Mouse (Mus musculus): ENCODE data around the gene Ago3. TPM values are rescaled to one million over a fixed set of nuclear protein-coding genes. Genes with fewer than 3 reads are reported as not detected.

The Ago3 gene
- polyA plus RNA-seq, 1 experiment from 2014 or later = 13.3 TPM

DNA sequence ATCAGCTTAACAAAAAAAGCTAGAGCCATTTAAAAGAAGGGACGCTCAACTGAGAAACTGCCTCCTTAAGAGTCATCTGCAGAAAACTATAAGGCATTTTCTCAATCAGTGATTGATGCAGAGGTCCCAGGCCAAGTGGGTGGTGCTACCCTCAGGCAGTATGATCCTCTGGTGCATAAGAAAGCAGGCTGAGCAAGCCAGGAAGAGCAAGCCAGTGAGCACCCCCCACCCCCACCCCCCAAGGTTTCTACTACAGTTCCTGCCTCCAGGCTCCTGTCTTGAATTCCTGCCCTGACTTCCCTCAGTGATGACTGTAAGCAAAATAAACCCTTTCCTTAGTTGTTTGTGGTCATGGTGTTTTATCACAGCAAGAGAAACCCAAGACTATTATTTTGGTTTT is 20.9 kb upstream of the Ago3 start:
- H3K4me3 ChIP-seq = no peak overlapping the region
- peaks cover 100% of the 10 kb centered on the region for H3K36me3 ChIP-seq
- H3K27ac ChIP-seq (replicated peaks) = no peak overlapping the region
- H3K4me1 ChIP-seq = no peaks in the 10 kb centered on the region
- WGBS = 87% methylated on average over 1 of the region's 1 CpGs
- no peak for DNase-seq (ENCODE audit: low spot score)
- no peaks in the 10 kb centered on the region for H3K27me3 ChIP-seq (ENCODE audit: low read depth, poor library complexity, severe bottlenecking)
- no peaks in the 10 kb centered on the region for H3K9me3 ChIP-seq (replicated peaks)

DNA sequence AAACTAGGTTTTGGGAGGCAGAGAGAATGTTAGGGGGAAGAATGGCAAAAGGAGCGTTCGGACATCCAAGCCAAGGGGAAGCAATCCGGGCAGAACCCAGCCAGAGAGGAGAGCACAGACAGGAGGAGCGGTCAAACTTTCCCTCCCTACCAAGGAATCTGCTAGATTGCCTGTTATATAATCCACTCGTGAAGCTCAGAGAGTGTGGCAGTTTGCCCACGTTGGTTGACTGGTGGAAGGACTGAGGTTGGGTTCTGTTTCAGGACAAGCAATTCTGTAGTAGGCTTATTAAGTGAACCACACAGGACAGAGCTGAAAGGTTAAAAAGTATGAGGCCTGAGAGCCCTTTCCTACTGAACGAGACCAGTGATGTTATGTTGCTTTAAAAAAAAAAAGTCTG is 17.8 kb upstream of the Ago3 start:
- Histone ChIP-seq H3K4me3 (no peak overlapping the region), H3K4me1 (no peaks in the 10 kb centered on the region), H3K27me3 (ENCODE audit: low read depth, poor library complexity, severe bottlenecking) (no peaks in the 10 kb centered on the region), H3K9me3 (replicated peaks) (no peaks in the 10 kb centered on the region), H3K36me3 (peaks cover 100% of the 10 kb centered on the region), H3K27ac (replicated peaks) (no peak overlapping the region)
- WGBS = 93% methylated on average over 7 of the region's 7 CpGs
- no peak for DNase-seq (ENCODE audit: low spot score)

DNA sequence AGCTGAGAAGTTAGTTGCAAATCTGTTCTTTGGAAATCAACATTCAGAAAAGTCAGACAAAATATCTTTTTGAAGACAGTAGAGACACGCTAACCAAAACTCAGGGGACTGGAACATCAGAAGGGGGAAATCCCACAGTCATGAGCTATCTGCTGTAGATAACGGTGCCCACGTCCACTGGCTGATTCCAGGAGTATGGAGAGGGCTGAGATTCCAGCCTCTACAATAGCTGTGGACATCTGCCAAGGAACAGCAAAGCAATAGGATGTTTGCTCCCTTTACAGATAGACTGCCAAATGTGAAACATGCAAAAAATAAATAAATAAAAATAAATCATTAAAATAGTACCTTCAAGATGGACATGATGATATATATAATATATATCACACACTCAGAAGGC is 15.2 kb upstream of the Ago3 start:
- no peaks in the 10 kb centered on the region for H3K9me3 ChIP-seq (replicated peaks)
- no peaks in the 10 kb centered on the region for H3K4me1 ChIP-seq
- WGBS = 93% methylated on average over 3 of the region's 3 CpGs
- H3K4me3 ChIP-seq = no peak overlapping the region
- peaks cover 100% of the 10 kb centered on the region for H3K36me3 ChIP-seq
- no peaks in the 10 kb centered on the region for H3K27me3 ChIP-seq (ENCODE audit: low read depth, poor library complexity, severe bottlenecking)
- no peak for DNase-seq (ENCODE audit: low spot score)
- no peak overlapping the region for H3K27ac ChIP-seq (replicated peaks)

DNA sequence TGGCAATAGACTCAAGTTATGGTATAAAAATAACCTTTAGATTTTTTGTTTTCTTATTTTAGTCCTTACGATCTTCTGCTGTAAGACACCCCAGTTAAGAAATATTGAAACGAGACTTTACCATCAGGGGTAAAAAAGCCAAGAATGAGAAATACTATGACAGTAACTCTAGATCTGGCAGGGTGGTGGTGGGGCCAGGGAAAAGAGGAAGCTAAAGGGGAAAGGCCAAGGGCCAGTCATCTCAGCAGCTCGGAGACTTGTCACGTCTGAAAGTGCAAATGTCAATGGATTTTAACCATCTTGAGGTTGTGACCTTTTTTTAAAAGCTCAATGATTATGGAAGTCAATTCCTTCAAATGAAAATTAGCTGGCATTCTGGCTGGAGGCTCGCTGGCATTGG is 8.9 kb upstream of the Ago3 start:
- peaks cover 97% of the 10 kb centered on the region for H3K36me3 ChIP-seq
- no peak for DNase-seq (ENCODE audit: low spot score)
- no peak overlapping the region for H3K27ac ChIP-seq (replicated peaks)
- 84% methylated on average over 5 of the region's 5 CpGs for WGBS
- H3K9me3 ChIP-seq (replicated peaks) = no peaks in the 10 kb centered on the region
- no peaks in the 10 kb centered on the region for H3K4me1 ChIP-seq
- no peaks in the 10 kb centered on the region for H3K27me3 ChIP-seq (ENCODE audit: low read depth, poor library complexity, severe bottlenecking)
- H3K4me3 ChIP-seq = no peak overlapping the region

DNA sequence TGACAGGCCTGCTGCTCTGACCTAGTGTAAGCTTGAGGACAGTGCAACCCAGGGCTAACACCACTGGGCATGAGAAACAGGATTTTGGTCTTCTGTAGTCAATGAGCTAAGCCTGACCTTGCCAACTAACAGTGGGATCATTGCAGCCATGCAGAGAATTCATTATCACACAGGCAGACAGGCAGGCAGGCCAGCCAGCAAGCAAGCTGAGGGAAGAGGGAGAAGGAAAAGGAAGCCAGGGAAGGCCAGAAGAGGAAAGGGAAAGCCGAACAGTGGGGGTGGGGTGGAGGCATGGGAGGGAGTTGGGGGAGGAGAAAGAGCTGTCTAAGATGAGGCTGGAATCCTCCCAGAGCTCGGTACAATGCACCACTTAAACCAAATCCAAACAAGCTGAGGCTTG is 6.9 kb upstream of the Ago3 start:
- Histone ChIP-seq H3K9me3 (replicated peaks) (no peaks in the 10 kb centered on the region), H3K4me1 (no peaks in the 10 kb centered on the region), H3K36me3 (peaks cover 79% of the 10 kb centered on the region), H3K27me3 (ENCODE audit: low read depth, poor library complexity, severe bottlenecking) (no peaks in the 10 kb centered on the region), H3K27ac (replicated peaks) (no peak overlapping the region), H3K4me3 (no peak overlapping the region)
- DNase-seq (ENCODE audit: low spot score) = no peak
- 62% methylated on average over 2 of the region's 2 CpGs for WGBS

DNA sequence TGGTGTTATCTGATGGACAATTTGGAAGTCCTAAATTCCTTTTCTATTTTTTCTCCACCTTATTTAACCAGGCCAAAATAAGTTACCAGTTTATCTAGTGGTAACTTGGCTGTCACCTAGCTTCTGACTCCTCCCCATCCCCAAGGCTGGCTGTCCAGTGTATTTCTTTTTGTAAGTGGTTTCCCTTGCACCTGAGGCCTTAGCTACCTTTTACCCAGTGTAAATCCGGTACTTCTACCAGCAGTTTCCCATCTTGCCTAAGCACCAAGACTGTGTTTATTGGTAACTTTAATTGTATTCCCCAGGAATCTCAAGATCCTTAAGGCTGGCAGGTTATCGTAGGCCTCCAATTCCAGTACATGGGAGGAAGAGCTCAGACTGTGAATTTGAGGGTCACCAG is 4.7 kb upstream of the Ago3 start:
- Histone ChIP-seq H3K27ac (replicated peaks) (no peak overlapping the region), H3K9me3 (replicated peaks) (no peaks in the 10 kb centered on the region), H3K4me1 (peaks cover 10% of the 10 kb centered on the region), H3K4me3 (no peak overlapping the region), H3K27me3 (ENCODE audit: low read depth, poor library complexity, severe bottlenecking) (no peaks in the 10 kb centered on the region), H3K36me3 (peaks cover 57% of the 10 kb centered on the region)
- 93% methylated on average over 2 of the region's 2 CpGs for WGBS
- DNase-seq (ENCODE audit: low spot score) = no peak

DNA sequence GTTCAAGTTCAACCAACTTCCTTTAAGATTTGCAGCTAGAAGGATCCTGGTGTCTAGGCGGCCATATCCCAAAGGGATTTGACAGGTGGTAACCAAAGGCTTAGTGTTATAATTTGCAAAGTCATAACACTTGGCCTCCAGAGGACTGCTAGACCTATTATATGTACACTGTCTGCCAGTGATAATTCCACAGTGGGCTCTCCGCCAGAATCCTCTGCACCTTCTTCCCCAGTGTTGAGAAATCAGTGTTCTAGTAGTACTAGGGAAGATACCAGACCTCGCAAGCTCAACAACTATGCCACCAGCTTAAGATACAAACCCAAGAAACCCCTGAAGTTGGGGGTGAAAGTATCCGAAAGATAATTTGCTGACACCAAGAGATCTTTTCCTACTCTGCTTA is 3.8 kb upstream of the Ago3 start:
- Histone ChIP-seq H3K36me3 (peaks cover 48% of the 10 kb centered on the region), H3K27ac (replicated peaks) (no peak overlapping the region), H3K9me3 (replicated peaks) (no peaks in the 10 kb centered on the region), H3K27me3 (ENCODE audit: low read depth, poor library complexity, severe bottlenecking) (no peaks in the 10 kb centered on the region), H3K4me3 (no peak overlapping the region), H3K4me1 (peaks cover 19% of the 10 kb centered on the region)
- DNase-seq (ENCODE audit: low spot score) = no peak
- whole genome bisulfite sequencing = 90% methylated on average over 4 of the region's 4 CpGs

DNA sequence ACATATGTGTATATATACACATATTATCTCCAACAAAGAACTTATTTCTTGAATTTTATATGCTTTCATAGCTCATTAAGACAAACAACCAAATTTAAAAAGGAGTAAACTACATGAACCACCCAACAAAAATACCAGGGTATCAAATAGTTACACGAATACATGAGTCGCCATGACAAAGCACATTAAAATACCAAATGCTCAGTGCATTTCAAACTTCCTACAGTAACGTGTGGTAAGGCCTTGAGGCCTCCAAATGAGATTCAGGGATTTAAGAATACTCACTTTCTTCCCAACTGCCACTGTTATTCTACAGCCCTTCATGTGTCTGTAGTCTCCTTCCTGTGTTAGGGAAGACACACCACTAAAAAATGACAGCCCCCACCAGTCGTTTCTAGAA is 2.4 kb upstream of the Ago3 start:
- 83% methylated on average over 4 of the region's 4 CpGs for WGBS
- peaks cover 23% of the 10 kb centered on the region for H3K4me1 ChIP-seq
- no peak for DNase-seq (ENCODE audit: low spot score)
- peaks cover 34% of the 10 kb centered on the region for H3K36me3 ChIP-seq
- no peak overlapping the region for H3K4me3 ChIP-seq
- no peaks in the 10 kb centered on the region for H3K9me3 ChIP-seq (replicated peaks)
- no peak overlapping the region for H3K27ac ChIP-seq (replicated peaks)
- H3K27me3 ChIP-seq (ENCODE audit: low read depth, poor library complexity, severe bottlenecking) = no peaks in the 10 kb centered on the region

DNA sequence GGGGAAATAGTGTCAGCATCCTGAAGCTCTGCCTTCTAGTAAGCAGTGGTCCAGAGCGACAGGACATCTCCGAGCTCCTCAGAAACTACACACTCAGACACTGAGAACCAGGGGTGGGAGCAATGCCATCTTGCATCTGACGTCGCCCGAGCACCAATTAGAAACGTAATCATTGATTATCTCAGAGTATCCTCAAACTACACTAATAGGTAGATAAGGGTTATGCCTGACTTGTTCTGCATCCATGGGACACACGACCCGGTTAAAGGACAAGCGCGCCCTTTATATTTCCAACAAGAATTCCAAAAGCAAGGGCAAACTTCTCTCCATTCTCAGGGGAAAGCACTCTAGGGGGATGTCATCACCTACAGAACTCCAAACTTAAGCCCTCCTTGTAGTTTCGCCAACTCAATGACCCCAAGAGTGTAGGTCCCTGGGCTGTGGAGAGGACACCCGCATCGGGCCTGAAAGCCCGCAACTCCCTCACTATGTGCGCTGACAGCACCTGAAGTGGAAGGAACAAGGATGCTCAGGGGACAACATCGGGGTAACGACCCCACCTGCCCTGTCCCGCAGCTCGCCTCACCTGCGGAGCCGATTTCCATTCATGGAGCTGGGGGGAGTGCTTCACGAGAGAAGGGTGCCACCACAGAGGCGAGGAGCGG is 542 bp downstream of the Ago3 start:
- H3K27me3 ChIP-seq (ENCODE audit: low read depth, poor library complexity, severe bottlenecking) = no peaks in the 10 kb centered on the region
- H3K4me3 ChIP-seq = peak overlapping the region; percentile 96
- peak overlapping the region; percentile 90 for H3K27ac ChIP-seq (replicated peaks)
- DNase-seq (ENCODE audit: low spot score) = no peak
- WGBS = 3% methylated on average over 24 of the region's 24 CpGs
- peaks cover 5% of the 10 kb centered on the region; the same call in 1 of the 2 replicates for H3K36me3 ChIP-seq
- H3K9me3 ChIP-seq (replicated peaks) = no peaks in the 10 kb centered on the region
- peaks cover 23% of the 10 kb centered on the region for H3K4me1 ChIP-seq

DNA sequence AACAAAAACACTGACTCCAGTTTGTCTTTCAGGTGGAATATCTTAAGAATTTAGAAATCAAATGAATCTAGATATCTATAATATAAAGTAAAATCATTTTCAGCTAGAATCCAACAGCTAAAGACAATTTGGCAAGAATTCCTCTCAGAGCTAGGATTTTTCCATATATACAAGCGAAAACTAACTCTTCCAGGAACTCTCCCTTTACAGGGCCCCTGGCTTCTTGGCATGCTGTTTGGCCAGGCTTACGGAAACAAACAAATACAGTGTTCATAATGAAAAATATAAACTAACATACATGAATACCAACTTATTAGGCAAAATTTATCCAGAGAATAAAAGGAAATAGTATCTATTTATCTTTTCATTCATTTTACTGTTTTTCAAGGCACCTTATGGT is 5.5 kb downstream of the Ago3 start:
- no peaks in the 10 kb centered on the region for H3K27me3 ChIP-seq (ENCODE audit: low read depth, poor library complexity, severe bottlenecking)
- H3K27ac ChIP-seq (replicated peaks) = no peak overlapping the region
- H3K4me1 ChIP-seq = peaks cover 11% of the 10 kb centered on the region
- DNase-seq (ENCODE audit: low spot score) = no peak
- 88% methylated on average over 2 of the region's 2 CpGs for WGBS
- no peak overlapping the region for H3K4me3 ChIP-seq
- no peaks in the 10 kb centered on the region for H3K36me3 ChIP-seq
- H3K9me3 ChIP-seq (replicated peaks) = no peaks in the 10 kb centered on the region

DNA sequence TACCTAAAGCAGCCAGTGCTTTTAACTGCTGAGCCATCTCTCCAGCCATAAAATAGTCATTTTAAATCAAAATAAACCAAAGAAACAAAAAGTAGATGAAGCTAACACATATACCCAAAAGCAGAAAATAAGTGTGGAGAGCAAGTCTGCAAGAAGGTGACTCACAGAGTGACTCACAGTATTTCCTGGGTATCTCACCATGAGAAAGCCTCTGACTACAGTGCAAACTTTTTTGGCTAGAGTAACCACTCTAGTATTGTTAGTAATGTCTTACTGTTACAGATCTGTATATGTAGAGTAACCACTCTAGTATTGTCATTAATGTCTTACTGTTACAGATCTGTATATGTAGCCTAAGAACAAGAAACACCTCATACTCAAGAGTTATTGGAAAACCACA is 13.6 kb downstream of the Ago3 start:
- Histone ChIP-seq H3K27me3 (ENCODE audit: low read depth, poor library complexity, severe bottlenecking) (no peaks in the 10 kb centered on the region), H3K9me3 (replicated peaks) (no peaks in the 10 kb centered on the region), H3K27ac (replicated peaks) (no peak overlapping the region), H3K4me1 (no peaks in the 10 kb centered on the region), H3K4me3 (no peak overlapping the region), H3K36me3 (no peaks in the 10 kb centered on the region; the same call in 1 of the 2 replicates)
- no peak for DNase-seq (ENCODE audit: low spot score)

DNA sequence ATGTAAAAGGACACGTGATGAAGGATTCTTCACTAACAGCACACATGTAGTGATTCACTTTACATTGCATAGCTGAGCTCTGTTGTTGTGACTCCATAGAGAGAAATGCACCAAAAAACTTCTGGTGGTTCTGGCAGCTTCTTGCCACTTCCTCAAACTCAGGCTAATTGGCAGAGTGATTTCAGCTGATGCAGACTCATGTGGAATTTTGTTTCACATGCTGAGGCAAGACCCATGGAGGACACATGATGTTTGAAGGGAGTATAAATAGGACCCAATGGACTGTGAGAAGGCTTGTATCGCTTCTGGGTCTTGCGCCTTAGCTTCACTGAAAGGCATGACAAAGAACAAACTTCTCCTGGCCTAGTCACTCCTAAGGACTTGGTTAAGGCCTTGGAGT is 16.8 kb downstream of the Ago3 start:
- WGBS = 96% methylated on average over 3 of the region's 3 CpGs

DNA sequence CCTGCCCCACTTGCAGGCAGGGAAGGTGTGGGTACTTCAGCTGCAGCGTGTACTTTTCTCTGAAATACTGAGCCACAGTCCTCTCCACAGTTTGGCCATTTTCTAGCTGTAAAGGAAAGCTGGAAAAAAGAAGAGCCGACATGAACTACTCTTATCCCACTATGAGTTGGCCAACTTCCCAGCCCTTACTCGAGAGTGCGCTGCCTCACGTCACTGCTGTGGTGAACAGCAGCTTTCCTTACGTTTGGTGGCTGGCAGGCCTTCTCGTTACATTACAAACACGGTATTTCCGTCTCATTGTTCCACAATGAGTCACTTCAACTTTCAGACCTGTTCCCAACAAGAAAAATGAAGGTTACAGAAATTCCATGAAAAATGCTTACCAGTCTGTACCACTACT is 57.9 kb downstream of the Ago3 start:
- H3K9me3 ChIP-seq (replicated peaks) = no peaks in the 10 kb centered on the region
- H3K27me3 ChIP-seq (ENCODE audit: low read depth, poor library complexity, severe bottlenecking) = no peaks in the 10 kb centered on the region
- H3K36me3 ChIP-seq = peaks cover 32% of the 10 kb centered on the region
- no peak overlapping the region for H3K4me3 ChIP-seq
- no peak overlapping the region for H3K27ac ChIP-seq (replicated peaks)
- WGBS = 95% methylated on average over 9 of the region's 9 CpGs
- DNase-seq (ENCODE audit: low spot score) = no peak
- no peaks in the 10 kb centered on the region for H3K4me1 ChIP-seq

More for the DNA sequence above, 16.8 kb downstream of the Ago3 start:
- H3K4me3 ChIP-seq = no peak overlapping the region
- no peaks in the 10 kb centered on the region for H3K27me3 ChIP-seq (ENCODE audit: low read depth, poor library complexity, severe bottlenecking)
- no peak overlapping the region for H3K27ac ChIP-seq (replicated peaks)
- H3K4me1 ChIP-seq = no peaks in the 10 kb centered on the region
- DNase-seq (ENCODE audit: low spot score) = no peak
- peaks cover under 1% of the 10 kb centered on the region; the same call in 1 of the 2 replicates for H3K36me3 ChIP-seq
- H3K9me3 ChIP-seq (replicated peaks) = no peaks in the 10 kb centered on the region

DNA sequence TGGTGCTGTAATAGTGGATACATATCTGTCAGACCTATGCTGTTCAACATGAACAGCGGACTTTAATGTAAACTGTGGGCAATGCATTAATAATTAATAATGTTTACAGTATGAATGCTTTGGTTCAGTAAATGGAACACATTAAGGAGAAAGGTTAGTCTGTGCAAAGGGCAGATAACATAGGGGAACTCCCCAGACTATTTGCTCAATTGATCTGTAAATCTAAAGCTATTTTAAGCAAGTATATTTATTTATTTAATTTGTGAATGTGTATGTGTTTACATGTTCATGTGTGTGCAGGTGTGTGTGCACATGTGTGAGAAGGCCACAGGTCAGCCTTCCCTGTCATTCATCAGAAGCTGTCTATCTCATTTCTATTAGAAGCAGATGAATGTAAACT is 69.3 kb downstream of the Ago3 start:
- H3K9me3 ChIP-seq (replicated peaks) = 0 out of 2 replicates have a peak, but pooled peaks cover 3% of the 10 kb centered on the region
- no peaks in the 10 kb centered on the region for H3K27me3 ChIP-seq (ENCODE audit: low read depth, poor library complexity, severe bottlenecking)
- no peak for DNase-seq (ENCODE audit: low spot score)
- peaks cover 75% of the 10 kb centered on the region for H3K36me3 ChIP-seq
- H3K4me3 ChIP-seq = no peak overlapping the region
- WGBS = 98% methylated on average over 1 of the region's 1 CpGs
- no peaks in the 10 kb centered on the region for H3K4me1 ChIP-seq
- no peak overlapping the region for H3K27ac ChIP-seq (replicated peaks)

All from midbrain, embryonic 10.5 days (tissue).